Mouse (Mus musculus): Measurements from ENCODE around the gene Orai1. TPM values are rescaled to one million over a fixed set of nuclear protein-coding genes. Genes with fewer than 3 reads are reported as not detected.
A peak's percentile ranks its signal among the peaks of the same experiment; 100 is the strongest.

Orai1 gene
- polyA plus RNA-seq (2012; rRNA removed) (25.0 and 35.0 TPM in 2 replicates), polyA plus RNA-seq (2014; fragmentation: Nextera tagmentation; extraction: Ambion mirVana) (20.7 and 20.9 TPM in 2 replicates)

DNA sequence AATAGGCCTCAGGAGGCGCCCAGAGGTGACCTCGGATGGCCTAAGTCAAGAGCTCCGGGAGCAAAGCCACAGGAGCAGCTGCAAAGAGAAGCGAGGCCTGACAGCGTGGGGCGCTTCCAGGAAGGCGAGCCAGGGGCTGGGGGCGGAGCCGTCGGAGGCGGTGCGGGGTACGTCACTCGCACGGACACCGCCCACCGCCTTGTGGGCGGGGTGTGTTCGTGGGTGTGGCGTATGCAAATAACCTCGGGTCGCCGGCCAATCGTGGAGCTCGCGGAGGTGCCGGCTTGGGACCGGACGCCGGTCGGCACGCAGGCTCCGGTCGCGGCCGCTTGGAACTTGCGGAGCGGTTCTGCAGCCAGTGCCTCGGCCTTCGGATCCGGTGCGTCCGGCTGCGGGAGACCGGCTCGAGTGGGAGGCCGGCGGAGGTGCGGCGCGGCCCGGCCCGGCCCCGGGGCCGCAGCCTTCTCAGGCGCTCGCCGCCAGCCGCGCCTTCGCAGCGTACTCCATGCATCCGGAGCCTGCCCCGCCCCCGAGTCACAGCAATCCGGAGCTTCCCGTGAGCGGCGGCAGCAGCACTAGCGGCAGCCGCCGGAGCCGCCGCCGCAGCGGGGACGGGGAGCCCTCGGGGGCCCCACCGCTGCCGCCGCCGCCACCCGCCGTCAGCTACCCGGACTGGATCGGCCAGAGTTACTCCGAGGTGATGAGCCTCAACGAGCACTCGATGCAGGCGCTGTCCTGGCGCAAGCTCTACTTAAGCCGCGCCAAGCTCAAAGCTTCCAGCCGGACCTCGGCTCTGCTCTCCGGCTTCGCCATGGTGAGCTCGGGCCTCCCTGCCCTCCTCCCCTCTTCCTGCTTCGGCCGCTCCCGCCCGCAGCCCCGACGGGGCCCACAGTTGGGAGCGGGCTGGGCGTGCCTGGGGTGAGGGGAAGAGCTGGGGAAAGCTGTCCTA, at the start of gene Orai1:
Orai1 (plus strand) TSS at position 322 of the 949 bp plus-strand sequence.
- DNase-seq (ENCODE audit: low spot score) = peak; percentile 92
- Histone ChIP-seq H3K27ac (replicated peaks; ENCODE audit: low read depth, low read length) (peak within 1 kb of the TSS; percentile 83), H3K27me3 (ENCODE audit: control insufficient read depth, insufficient read depth, low read length) (no peaks in the 10 kb centered on the region), H3K9ac (ENCODE audit: low read depth, low read length, severe bottlenecking) (peak within 1 kb of the TSS; percentile 70), H3K4me2 (replicated peaks; ENCODE audit: low read depth, low read length, severe bottlenecking) (peak within 1 kb of the TSS; percentile 76), H3K9me3 (ENCODE audit: control insufficient read depth, low read length) (no peaks in the 10 kb centered on the region), H3K4me1 (ENCODE audit: control insufficient read depth, insufficient read depth, low read length) (peaks cover 30% of the 10 kb centered on the region), H3K36me3 (ENCODE audit: control insufficient read depth, insufficient read depth, low read length) (no peaks in the 10 kb centered on the region), H3K4me3 (replicated peaks; ENCODE audit: low read length) (peak within 1 kb of the TSS; percentile 57)
- peak; percentile 72; the same call in 1 of the 2 replicates for TF ChIP-seq POLR2A (IDR thresholded peaks at IDR 0.05; ENCODE audit: borderline replicate concordance, extremely low read depth, insufficient read depth, insufficient read length)
- 1% methylated on average over 55 of the region's 106 CpGs for WGBS
- peak; percentile 96 for ATAC-seq (ENCODE audit: low FRiP score, low read depth)

DNA sequence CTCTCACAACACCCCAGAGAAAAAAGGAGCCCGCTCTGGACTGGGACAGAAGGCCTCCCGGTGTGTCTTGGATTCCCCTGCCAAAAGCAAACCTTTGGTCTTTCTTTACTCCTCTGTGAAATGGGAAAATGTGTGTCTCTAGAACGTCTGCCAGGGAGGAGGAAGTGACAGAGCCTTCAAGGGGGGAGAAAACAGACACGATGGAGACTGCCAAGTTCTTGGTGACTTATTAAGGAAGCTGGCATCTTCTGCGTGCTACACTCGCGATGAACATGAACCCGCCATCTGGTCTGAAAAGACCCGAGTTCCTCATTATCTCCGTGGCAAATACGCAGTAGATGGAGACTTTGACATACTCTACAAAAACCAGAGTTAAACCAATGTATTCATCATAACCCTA, 49.4 kb upstream of the Orai1 start:
- no peaks in the 10 kb centered on the region for H3K27me3 ChIP-seq (ENCODE audit: control insufficient read depth, insufficient read depth, low read length)
- 87% methylated on average over 11 of the region's 11 CpGs for WGBS
- no peak overlapping the region for H3K4me2 ChIP-seq (replicated peaks; ENCODE audit: low read depth, low read length, severe bottlenecking)
- no peaks in the 10 kb centered on the region for H3K9me3 ChIP-seq (ENCODE audit: control insufficient read depth, low read length)
- no peaks in the 10 kb centered on the region; the same call in 1 of the 2 replicates for H3K36me3 ChIP-seq (ENCODE audit: control insufficient read depth, insufficient read depth, low read length)
- H3K4me1 ChIP-seq (ENCODE audit: control insufficient read depth, insufficient read depth, low read length) = no peaks in the 10 kb centered on the region
- ATAC-seq (ENCODE audit: low FRiP score, low read depth) (no peak), DNase-seq (ENCODE audit: low spot score) (no peak)
- no peak overlapping the region for H3K27ac ChIP-seq (replicated peaks; ENCODE audit: low read depth, low read length)
- no peak overlapping the region for H3K9ac ChIP-seq (ENCODE audit: low read depth, low read length, severe bottlenecking)
- TF ChIP-seq POLR2A (IDR thresholded peaks at IDR 0.05; ENCODE audit: borderline replicate concordance, extremely low read depth, insufficient read depth, insufficient read length) = no peak
- no peak overlapping the region for H3K4me3 ChIP-seq (replicated peaks; ENCODE audit: low read length)

DNA sequence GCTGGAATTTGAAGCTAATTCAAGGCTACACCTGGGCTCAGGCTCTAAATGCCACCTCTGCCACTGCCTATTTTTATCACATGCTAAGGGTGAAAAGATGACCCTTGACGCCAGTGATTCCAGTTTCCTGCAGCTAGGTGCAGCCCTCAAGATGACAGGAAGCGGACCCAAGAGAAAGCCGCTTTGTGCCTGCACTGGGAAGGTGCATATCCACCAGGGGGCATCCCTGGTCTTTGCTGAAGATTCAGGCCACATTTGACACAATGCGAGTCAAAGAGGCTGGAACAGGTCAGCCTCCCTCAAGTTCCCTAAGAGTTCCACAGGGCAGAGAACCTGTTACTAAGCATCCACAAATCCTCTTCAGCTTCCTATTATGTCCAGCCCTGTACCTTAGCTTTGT, 46.6 kb upstream of the Orai1 start:
- DNase-seq (ENCODE audit: low spot score) = peak; percentile 55
- no peaks in the 10 kb centered on the region for H3K36me3 ChIP-seq (ENCODE audit: control insufficient read depth, insufficient read depth, low read length)
- 0 out of 2 replicates have a peak, but pooled peaks have one; percentile 34 for ATAC-seq (ENCODE audit: low FRiP score, low read depth)
- no peak overlapping the region for H3K4me2 ChIP-seq (replicated peaks; ENCODE audit: low read depth, low read length, severe bottlenecking)
- TF ChIP-seq POLR2A (IDR thresholded peaks at IDR 0.05; ENCODE audit: borderline replicate concordance, extremely low read depth, insufficient read depth, insufficient read length) = no peak
- WGBS = 42% methylated on average over 4 of the region's 4 CpGs
- no peak overlapping the region for H3K9ac ChIP-seq (ENCODE audit: low read depth, low read length, severe bottlenecking)
- no peak overlapping the region for H3K27ac ChIP-seq (replicated peaks; ENCODE audit: low read depth, low read length)
- H3K27me3 ChIP-seq (ENCODE audit: control insufficient read depth, insufficient read depth, low read length) = no peaks in the 10 kb centered on the region
- no peak overlapping the region for H3K4me3 ChIP-seq (replicated peaks; ENCODE audit: low read length)
- H3K4me1 ChIP-seq (ENCODE audit: control insufficient read depth, insufficient read depth, low read length) = no peaks in the 10 kb centered on the region
- no peaks in the 10 kb centered on the region for H3K9me3 ChIP-seq (ENCODE audit: control insufficient read depth, low read length)

DNA sequence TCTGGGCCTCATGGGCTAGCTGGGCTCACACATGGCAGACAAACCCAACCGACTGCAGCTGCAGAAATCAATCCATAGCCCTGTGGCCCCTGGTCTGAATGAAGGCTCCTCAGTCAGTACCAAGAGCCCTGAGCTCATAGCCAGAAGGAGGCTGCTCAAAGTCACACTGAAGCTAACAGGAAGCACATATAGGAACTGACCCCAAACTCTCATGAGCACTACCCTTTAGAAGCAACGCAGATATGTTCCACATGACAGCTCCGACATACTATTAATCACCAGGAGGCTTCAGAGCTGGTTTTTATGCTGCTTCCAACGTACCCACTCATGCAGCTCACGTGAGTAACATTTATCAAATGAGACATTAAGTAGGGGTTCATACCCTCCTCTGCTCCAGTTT, 44.8 kb upstream of the Orai1 start:
- TF ChIP-seq POLR2A (IDR thresholded peaks at IDR 0.05; ENCODE audit: borderline replicate concordance, extremely low read depth, insufficient read depth, insufficient read length) = no peak
- no peaks in the 10 kb centered on the region for H3K9me3 ChIP-seq (ENCODE audit: control insufficient read depth, low read length)

DNA sequence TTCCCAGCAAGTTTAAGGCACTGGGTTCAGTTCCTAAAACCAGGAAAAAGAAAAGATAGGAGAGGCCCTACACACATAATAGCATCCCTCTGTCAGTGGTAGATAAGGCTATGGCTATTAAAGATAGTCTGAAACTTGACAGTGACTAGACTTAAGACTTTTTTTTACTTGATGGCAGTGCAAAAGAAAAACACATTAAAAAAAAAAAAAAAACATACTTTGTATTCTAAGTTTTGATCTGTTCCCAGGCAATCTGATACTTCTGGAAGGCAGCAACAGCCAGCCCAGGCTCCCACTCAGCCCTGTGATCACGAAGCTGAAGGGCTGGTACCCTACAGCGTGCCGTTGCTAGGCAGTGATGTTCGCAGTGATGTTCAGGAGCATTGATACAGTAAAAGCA, 43.4 kb upstream of the Orai1 start:
- ATAC-seq (ENCODE audit: low FRiP score, low read depth) = no peak
- H3K4me1 ChIP-seq (ENCODE audit: control insufficient read depth, insufficient read depth, low read length) = no peaks in the 10 kb centered on the region
- H3K27ac ChIP-seq (replicated peaks; ENCODE audit: low read depth, low read length) = no peak overlapping the region
- H3K9me3 ChIP-seq (ENCODE audit: control insufficient read depth, low read length) = no peaks in the 10 kb centered on the region
- TF ChIP-seq POLR2A (IDR thresholded peaks at IDR 0.05; ENCODE audit: borderline replicate concordance, extremely low read depth, insufficient read depth, insufficient read length) = no peak
- 88% methylated on average over 4 of the region's 4 CpGs for WGBS
- 0 out of 2 replicates have a peak, but pooled peaks cover 4% of the 10 kb centered on the region for H3K36me3 ChIP-seq (ENCODE audit: control insufficient read depth, insufficient read depth, low read length)
- no peak overlapping the region for H3K9ac ChIP-seq (ENCODE audit: low read depth, low read length, severe bottlenecking)
- H3K27me3 ChIP-seq (ENCODE audit: control insufficient read depth, insufficient read depth, low read length) = no peaks in the 10 kb centered on the region
- no peak overlapping the region for H3K4me3 ChIP-seq (replicated peaks; ENCODE audit: low read length)
- no peak for DNase-seq (ENCODE audit: low spot score)
- no peak overlapping the region for H3K4me2 ChIP-seq (replicated peaks; ENCODE audit: low read depth, low read length, severe bottlenecking)

More for the DNA sequence above, 44.8 kb upstream of the Orai1 start:
- Histone ChIP-seq H3K27ac (replicated peaks; ENCODE audit: low read depth, low read length) (no peak overlapping the region), H3K36me3 (ENCODE audit: control insufficient read depth, insufficient read depth, low read length) (0 out of 2 replicates have a peak, but pooled peaks cover under 1% of the 10 kb centered on the region), H3K4me1 (ENCODE audit: control insufficient read depth, insufficient read depth, low read length) (no peaks in the 10 kb centered on the region), H3K9ac (ENCODE audit: low read depth, low read length, severe bottlenecking) (no peak overlapping the region), H3K4me2 (replicated peaks; ENCODE audit: low read depth, low read length, severe bottlenecking) (no peak overlapping the region), H3K4me3 (replicated peaks; ENCODE audit: low read length) (no peak overlapping the region), H3K27me3 (ENCODE audit: control insufficient read depth, insufficient read depth, low read length) (no peaks in the 10 kb centered on the region)
- WGBS = 81% methylated on average over 5 of the region's 5 CpGs
- ATAC-seq (ENCODE audit: low FRiP score, low read depth) (no peak), DNase-seq (ENCODE audit: low spot score) (no peak)

Data from limb, embryonic 14.5 days (tissue).